Mouse (Mus musculus): ENCODE data around the gene Prss47. TPM values are rescaled to one million over a fixed set of nuclear protein-coding genes. Genes with fewer than 3 reads are reported as not detected.

Gene Prss47
- polyA plus RNA-seq (2015; fragmentation: Nextera tagmentation; extraction: Ambion mirVana), result not detected in 2 replicates

- Histone ChIP-seq H3K4me2 (ENCODE audit: low read depth, low read length) (no peak within 1 kb of the TSS), H3K4me3 (ENCODE audit: low read length) (no peak within 1 kb of the TSS), H3K4me1 (ENCODE audit: control insufficient read depth, insufficient read depth, low read length) (no peaks in the 10 kb centered on the region), H3K9ac (ENCODE audit: low read length) (no peak within 1 kb of the TSS), H3K27me3 (ENCODE audit: control insufficient read depth, insufficient read depth, low read length) (no peaks in the 10 kb centered on the region), H3K9me3 (replicated peaks; ENCODE audit: control insufficient read depth, low read length) (peaks cover 7% of the 10 kb centered on the region; the same call in 1 of the 2 replicates), H3K27ac (ENCODE audit: low read length) (no peak within 1 kb of the TSS), H3K36me3 (ENCODE audit: control insufficient read depth, insufficient read depth) (no peaks in the 10 kb centered on the region)
- no peak for ATAC-seq (replicated peaks; ENCODE audit: extremely low read depth, insufficient read depth, low FRiP score)
- 84% methylated on average over 9 of the region's 9 CpGs for WGBS
Observed at GRCm38 (mm10) chr13:65052660-65053059, at the start of gene Prss47. Gene Prss47, minus strand, starts transcription at chr13:65052760.

GRCm38 (mm10) chr13:65101232-65101631 is 48.7 kb upstream of the Prss47 start:
- no peaks in the 10 kb centered on the region for H3K27me3 ChIP-seq (ENCODE audit: control insufficient read depth, insufficient read depth, low read length)
- WGBS, result 81% methylated on average over 3 of the region's 3 CpGs
- no peak overlapping the region for H3K4me3 ChIP-seq (ENCODE audit: low read length)
- no peak overlapping the region for H3K4me2 ChIP-seq (ENCODE audit: low read depth, low read length)
- H3K9ac ChIP-seq (ENCODE audit: low read length), result no peak overlapping the region
- peaks cover 3% of the 10 kb centered on the region; the same call in 1 of the 2 replicates for H3K36me3 ChIP-seq (ENCODE audit: control insufficient read depth, insufficient read depth)
- H3K4me1 ChIP-seq (ENCODE audit: control insufficient read depth, insufficient read depth, low read length), result no peaks in the 10 kb centered on the region
- no peak for ATAC-seq (replicated peaks; ENCODE audit: extremely low read depth, insufficient read depth, low FRiP score)
- no peak overlapping the region for H3K27ac ChIP-seq (ENCODE audit: low read length)
- H3K9me3 ChIP-seq (replicated peaks; ENCODE audit: control insufficient read depth, low read length), result peaks cover 3% of the 10 kb centered on the region; the same call in 1 of the 2 replicates

GRCm38 (mm10) chr13:65100678-65101077 is 48.1 kb upstream of the Prss47 start:
- H3K4me2 ChIP-seq (ENCODE audit: low read depth, low read length), result no peak overlapping the region
- peaks cover 3% of the 10 kb centered on the region; the same call in 1 of the 2 replicates for H3K36me3 ChIP-seq (ENCODE audit: control insufficient read depth, insufficient read depth)
- H3K27ac ChIP-seq (ENCODE audit: low read length), result no peak overlapping the region
- H3K27me3 ChIP-seq (ENCODE audit: control insufficient read depth, insufficient read depth, low read length), result no peaks in the 10 kb centered on the region
- H3K9me3 ChIP-seq (replicated peaks; ENCODE audit: control insufficient read depth, low read length), result no peaks in the 10 kb centered on the region; the same call in 1 of the 2 replicates
- H3K4me3 ChIP-seq (ENCODE audit: low read length), result no peak overlapping the region
- WGBS, result 93% methylated on average over 9 of the region's 9 CpGs
- H3K9ac ChIP-seq (ENCODE audit: low read length), result no peak overlapping the region
- no peaks in the 10 kb centered on the region for H3K4me1 ChIP-seq (ENCODE audit: control insufficient read depth, insufficient read depth, low read length)
- no peak for ATAC-seq (replicated peaks; ENCODE audit: extremely low read depth, insufficient read depth, low FRiP score)

- ATAC-seq (replicated peaks; ENCODE audit: extremely low read depth, insufficient read depth, low FRiP score), result no peak
- Histone ChIP-seq H3K4me3 (ENCODE audit: low read length) (no peak overlapping the region), H3K9me3 (replicated peaks; ENCODE audit: control insufficient read depth, low read length) (no peaks in the 10 kb centered on the region), H3K4me2 (ENCODE audit: low read depth, low read length) (no peak overlapping the region), H3K9ac (ENCODE audit: low read length) (no peak overlapping the region), H3K4me1 (ENCODE audit: control insufficient read depth, insufficient read depth, low read length) (no peaks in the 10 kb centered on the region), H3K27me3 (ENCODE audit: control insufficient read depth, insufficient read depth, low read length) (no peaks in the 10 kb centered on the region), H3K27ac (ENCODE audit: low read length) (no peak overlapping the region), H3K36me3 (ENCODE audit: control insufficient read depth, insufficient read depth) (peaks cover 3% of the 10 kb centered on the region; the same call in 1 of the 2 replicates)
Observed at GRCm38 (mm10) chr13:65097018-65097417, 44.5 kb upstream of the Prss47 start.

- no peaks in the 10 kb centered on the region for H3K27me3 ChIP-seq (ENCODE audit: control insufficient read depth, insufficient read depth, low read length)
- no peak overlapping the region for H3K27ac ChIP-seq (ENCODE audit: low read length)
- H3K4me1 ChIP-seq (ENCODE audit: control insufficient read depth, insufficient read depth, low read length), result no peaks in the 10 kb centered on the region
- H3K36me3 ChIP-seq (ENCODE audit: control insufficient read depth, insufficient read depth), result peaks cover 3% of the 10 kb centered on the region; the same call in 1 of the 2 replicates
- WGBS, result 91% methylated on average over 4 of the region's 4 CpGs
- H3K9ac ChIP-seq (ENCODE audit: low read length), result no peak overlapping the region
- no peak overlapping the region for H3K4me2 ChIP-seq (ENCODE audit: low read depth, low read length)
- H3K4me3 ChIP-seq (ENCODE audit: low read length), result no peak overlapping the region
- no peaks in the 10 kb centered on the region for H3K9me3 ChIP-seq (replicated peaks; ENCODE audit: control insufficient read depth, low read length)
- no peak for ATAC-seq (replicated peaks; ENCODE audit: extremely low read depth, insufficient read depth, low FRiP score)
Observed at GRCm38 (mm10) chr13:65095923-65096322, 43.4 kb upstream of the Prss47 start.

- no peaks in the 10 kb centered on the region for H3K4me1 ChIP-seq (ENCODE audit: control insufficient read depth, insufficient read depth, low read length)
- H3K9ac ChIP-seq (ENCODE audit: low read length), result no peak overlapping the region
- WGBS, result 86% methylated on average over 2 of the region's 2 CpGs
- H3K36me3 ChIP-seq (ENCODE audit: control insufficient read depth, insufficient read depth), result peaks cover 31% of the 10 kb centered on the region
- H3K27ac ChIP-seq (ENCODE audit: low read length), result no peak overlapping the region
- H3K9me3 ChIP-seq (replicated peaks; ENCODE audit: control insufficient read depth, low read length), result no peaks in the 10 kb centered on the region
- H3K4me2 ChIP-seq (ENCODE audit: low read depth, low read length), result no peak overlapping the region
- ATAC-seq (replicated peaks; ENCODE audit: extremely low read depth, insufficient read depth, low FRiP score), result no peak
- no peak overlapping the region for H3K4me3 ChIP-seq (ENCODE audit: low read length)
- H3K27me3 ChIP-seq (ENCODE audit: control insufficient read depth, insufficient read depth, low read length), result no peaks in the 10 kb centered on the region
Observed at GRCm38 (mm10) chr13:65069969-65070368, 17.4 kb upstream of the Prss47 start.

GRCm38 (mm10) chr13:65035057-65035456 is 17.5 kb downstream of the Prss47 start:
- Histone ChIP-seq H3K4me3 (ENCODE audit: low read length) (no peak overlapping the region), H3K4me2 (ENCODE audit: low read depth, low read length) (no peak overlapping the region), H3K4me1 (ENCODE audit: control insufficient read depth, insufficient read depth, low read length) (no peaks in the 10 kb centered on the region), H3K36me3 (ENCODE audit: control insufficient read depth, insufficient read depth) (no peaks in the 10 kb centered on the region), H3K27ac (ENCODE audit: low read length) (no peak overlapping the region), H3K9me3 (replicated peaks; ENCODE audit: control insufficient read depth, low read length) (no peaks in the 10 kb centered on the region), H3K27me3 (ENCODE audit: control insufficient read depth, insufficient read depth, low read length) (no peaks in the 10 kb centered on the region), H3K9ac (ENCODE audit: low read length) (no peak overlapping the region)
- WGBS, result 58% methylated on average over 4 of the region's 4 CpGs
- no peak for ATAC-seq (replicated peaks; ENCODE audit: extremely low read depth, insufficient read depth, low FRiP score)

- H3K4me2 ChIP-seq (ENCODE audit: low read depth, low read length), result no peak within 1 kb of the TSS
- no peaks in the 10 kb centered on the region for H3K9me3 ChIP-seq (replicated peaks; ENCODE audit: control insufficient read depth, low read length)
- no peaks in the 10 kb centered on the region for H3K4me1 ChIP-seq (ENCODE audit: control insufficient read depth, insufficient read depth, low read length)
Observed at GRCm38 (mm10) chr13:65032758-65033157, 19.8 kb downstream of the Prss47 start, which contains the start of gene Spata31d1c. Gene Spata31d1c, plus strand, starts transcription at chr13:65033058.

GRCm38 (mm10) chr13:65011052-65011738 is 41.4 kb downstream of the Prss47 start:
- H3K4me3 ChIP-seq (ENCODE audit: low read length), result no peak overlapping the region
- no peaks in the 10 kb centered on the region for H3K36me3 ChIP-seq (ENCODE audit: control insufficient read depth, insufficient read depth)
- H3K9me3 ChIP-seq (replicated peaks; ENCODE audit: control insufficient read depth, low read length), result no peaks in the 10 kb centered on the region
- 69% methylated on average over 4 of the region's 4 CpGs for WGBS
- no peak for ATAC-seq (replicated peaks; ENCODE audit: extremely low read depth, insufficient read depth, low FRiP score)
- H3K27ac ChIP-seq (ENCODE audit: low read length), result no peak overlapping the region
- no peak overlapping the region for H3K9ac ChIP-seq (ENCODE audit: low read length)
- no peaks in the 10 kb centered on the region for H3K4me1 ChIP-seq (ENCODE audit: control insufficient read depth, insufficient read depth, low read length)
- H3K4me2 ChIP-seq (ENCODE audit: low read depth, low read length), result no peak overlapping the region
- H3K27me3 ChIP-seq (ENCODE audit: control insufficient read depth, insufficient read depth, low read length), result no peaks in the 10 kb centered on the region

More at GRCm38 (mm10) chr13:65032758-65033157, 19.8 kb downstream of the Prss47 start, which contains the start of gene Spata31d1c:
- no peaks in the 10 kb centered on the region for H3K27me3 ChIP-seq (ENCODE audit: control insufficient read depth, insufficient read depth, low read length)
- H3K9ac ChIP-seq (ENCODE audit: low read length), result no peak within 1 kb of the TSS
- H3K27ac ChIP-seq (ENCODE audit: low read length), result no peak within 1 kb of the TSS
- H3K4me3 ChIP-seq (ENCODE audit: low read length), result no peak within 1 kb of the TSS
- H3K36me3 ChIP-seq (ENCODE audit: control insufficient read depth, insufficient read depth), result no peaks in the 10 kb centered on the region
- ATAC-seq (replicated peaks; ENCODE audit: extremely low read depth, insufficient read depth, low FRiP score), result no peak

Measured in heart, embryonic 16.5 days (tissue).